Mouse (Mus musculus) Patski (cell line): Measurements from ENCODE around the gene Zic5. TPM values are rescaled to one million over a fixed set of nuclear protein-coding genes. Genes with fewer than 3 reads are reported as not detected.

Experiments
- ATAC-seq: fragments of 100-300 bp; one replicate; pipeline ENCODE4 v1.8.0; 2021
- CTCF ChIA-PET: fragments of 350-600 bp; sonication (Branson Sonifier 250); formaldehyde crosslinking; loops from one replicate; lab custom pipeline; 2022; ENCODE audit warnings: inconsistent platforms; lab: Charles Lee
- POLR2A ChIA-PET: fragments of 350-600 bp; sonication (Branson Sonifier 250); formaldehyde crosslinking; loops from one replicate; lab custom pipeline; 2022; ENCODE audit warnings: antibody characterized with exemption, inconsistent platforms; lab: Charles Lee
- DNase-seq: peaks from one replicate; pipeline ENCODE4 v3.0.0-alpha.2; 2011; ENCODE audit warnings: low read depth, low spot score
- H3K27me3 ChIP-seq: fragments of 371-371 bp; one replicate; pipeline ENCODE4 v1.5.1; 2021
- CTCF ChIP-seq: fragments of 100-300 bp; IDR thresholded peaks from one replicate; pipeline ENCODE4 v1.5.1; 2021
- in situ Hi-C: fragments of 300-500 bp; cut with MboI; formaldehyde crosslinking; loops from 3 replicates; pipeline ENCODE4 v1.11.1; 2018; ENCODE audit warnings: low pct_unique_long_range_greater_than_20kb, mixed read lengths
- polyA plus RNA-seq: library from polyadenylated mRNA; unstranded; gene quantifications from one replicate; pipeline ENCODE4 v1.2.3, GENCODE M21; 2021

Gene Zic5
- polyA plus RNA-seq, 1 experiment from 2014 or later: 15.1 TPM

DNA sequence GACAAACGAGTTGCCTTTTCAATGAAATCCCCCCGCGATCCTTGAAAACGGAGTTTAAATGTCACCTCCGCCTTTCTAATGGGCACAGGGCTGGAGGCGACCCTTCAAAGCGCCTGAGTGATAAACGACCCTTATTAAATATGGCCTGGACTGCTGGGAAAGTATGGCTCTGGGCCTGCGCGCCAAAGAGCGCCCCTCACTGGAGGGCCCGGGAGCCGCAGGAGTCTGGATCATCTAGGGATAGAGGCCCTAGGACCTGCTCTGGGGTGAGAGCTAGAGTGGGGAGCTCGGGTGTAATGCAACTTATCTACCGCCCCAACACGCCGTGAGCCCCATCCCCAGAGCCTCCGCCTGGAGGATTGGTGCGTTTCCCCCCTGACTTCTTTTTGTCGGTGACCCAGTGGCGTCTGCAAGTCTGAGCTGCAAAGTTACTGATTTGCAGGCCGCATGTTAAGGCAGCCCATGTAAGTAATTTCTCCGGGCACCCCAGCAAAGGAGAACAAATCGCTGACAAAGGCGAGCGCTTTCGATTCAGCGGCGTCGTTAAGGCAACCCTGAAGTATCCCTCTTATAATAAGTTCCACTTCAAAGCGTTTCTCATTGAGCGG, 12.0 kb downstream of the Zic5 start:
- ChIA-PET CTCF (interaction anchor here (0.8 to 1.1 kb wide), 2 partner anchors 12 to 15 kb away, joined by 3 read pairs; partner anchors contain the start of gene Zic5), POLR2A (no interaction called here)
- H3K27me3 ChIP-seq: no peaks in the 10 kb centered on the region
- peak; percentile 81 for ATAC-seq
- TF ChIP-seq CTCF: peak; percentile 54
- in situ Hi-C loops: loop anchor here (25.0 kb wide), 1 partner anchor 216 kb away; no protein-coding TSS in a partner anchor
- no peak for DNase-seq

DNA sequence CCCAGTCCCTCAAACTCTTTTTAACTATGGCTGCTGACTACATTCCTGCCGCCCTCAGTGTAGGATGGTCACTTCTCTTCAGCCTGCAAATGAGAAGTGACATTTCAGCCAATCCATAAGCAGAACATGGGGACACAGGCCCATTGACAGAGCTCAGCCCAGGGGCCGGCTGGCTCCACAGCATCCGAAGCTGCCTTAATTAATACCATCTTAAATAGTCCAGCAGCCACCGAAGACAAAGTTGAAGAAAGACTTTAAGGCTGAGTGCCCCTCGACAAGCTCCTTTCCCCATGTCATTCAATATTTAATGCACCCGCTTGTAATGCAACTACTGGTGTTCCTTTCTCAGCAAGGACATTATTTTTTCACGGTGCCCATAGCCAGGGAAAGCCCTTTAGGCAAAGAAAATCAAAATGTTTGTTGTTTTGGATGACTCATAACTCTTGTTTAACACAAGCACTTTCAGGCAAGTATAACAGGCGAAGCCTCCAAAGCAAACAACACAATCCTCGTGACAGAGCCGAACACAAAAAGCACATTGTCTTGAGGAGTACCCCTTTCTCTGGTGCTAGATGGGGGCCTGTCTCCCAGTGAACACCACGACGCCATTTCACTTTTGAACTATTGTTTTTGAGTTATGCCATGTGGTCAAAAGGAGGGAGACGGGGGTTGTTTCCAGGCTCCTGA, 12.6 kb downstream of the Zic5 start:
- H3K27me3 ChIP-seq: no peaks in the 10 kb centered on the region
- ChIA-PET POLR2A (interaction anchor here (0.6 kb wide), 1 partner anchor 10 kb away, joined by 3 read pairs; no protein-coding TSS in a partner anchor), CTCF (interaction anchor here (1.1 kb wide), 1 partner anchor 14 kb away, joined by 3 read pairs; no protein-coding TSS in a partner anchor)
- TF ChIP-seq CTCF: no peak
- ATAC-seq (no peak), DNase-seq (no peak)
- in situ Hi-C loops: loop anchor here (25.0 kb wide), 1 partner anchor 216 kb away; no protein-coding TSS in a partner anchor

DNA sequence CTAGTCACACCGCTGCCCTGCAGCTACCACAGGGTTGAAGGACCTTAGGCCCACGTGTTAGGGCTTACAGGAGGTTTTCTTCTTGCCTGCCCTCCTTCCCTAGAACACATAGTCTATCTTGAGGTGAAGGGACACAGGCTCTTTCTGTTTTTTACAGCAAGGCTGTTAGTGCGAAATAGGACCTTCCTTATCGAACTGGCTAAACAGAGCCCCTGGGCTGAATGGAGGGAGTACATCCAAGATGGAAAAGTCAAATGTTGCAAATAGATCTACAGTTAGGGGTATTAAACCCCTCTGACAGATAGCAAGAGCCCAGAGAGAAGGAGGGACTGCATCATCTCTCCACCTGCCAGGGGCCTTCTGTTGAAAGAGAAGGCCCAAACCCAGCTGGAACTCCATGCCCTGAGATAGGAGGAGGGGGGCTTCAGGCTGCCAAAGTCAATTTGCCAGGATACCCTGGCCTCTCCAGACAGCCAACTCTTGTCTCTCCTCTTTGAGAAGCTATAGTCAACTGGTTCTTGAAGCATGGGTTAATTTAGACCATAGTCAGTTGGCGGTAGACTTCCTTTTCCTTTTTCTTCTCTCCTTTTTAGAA, 13.8 kb downstream of the Zic5 start:
- ChIA-PET POLR2A (no interaction called here), CTCF (no interaction called here)
- DNase-seq (no peak), ATAC-seq (no peak)
- no peak for TF ChIP-seq CTCF
- H3K27me3 ChIP-seq: no peaks in the 10 kb centered on the region
- in situ Hi-C loops: loop anchor here (25.0 kb wide), 1 partner anchor 214 kb away; no protein-coding TSS in a partner anchor

DNA sequence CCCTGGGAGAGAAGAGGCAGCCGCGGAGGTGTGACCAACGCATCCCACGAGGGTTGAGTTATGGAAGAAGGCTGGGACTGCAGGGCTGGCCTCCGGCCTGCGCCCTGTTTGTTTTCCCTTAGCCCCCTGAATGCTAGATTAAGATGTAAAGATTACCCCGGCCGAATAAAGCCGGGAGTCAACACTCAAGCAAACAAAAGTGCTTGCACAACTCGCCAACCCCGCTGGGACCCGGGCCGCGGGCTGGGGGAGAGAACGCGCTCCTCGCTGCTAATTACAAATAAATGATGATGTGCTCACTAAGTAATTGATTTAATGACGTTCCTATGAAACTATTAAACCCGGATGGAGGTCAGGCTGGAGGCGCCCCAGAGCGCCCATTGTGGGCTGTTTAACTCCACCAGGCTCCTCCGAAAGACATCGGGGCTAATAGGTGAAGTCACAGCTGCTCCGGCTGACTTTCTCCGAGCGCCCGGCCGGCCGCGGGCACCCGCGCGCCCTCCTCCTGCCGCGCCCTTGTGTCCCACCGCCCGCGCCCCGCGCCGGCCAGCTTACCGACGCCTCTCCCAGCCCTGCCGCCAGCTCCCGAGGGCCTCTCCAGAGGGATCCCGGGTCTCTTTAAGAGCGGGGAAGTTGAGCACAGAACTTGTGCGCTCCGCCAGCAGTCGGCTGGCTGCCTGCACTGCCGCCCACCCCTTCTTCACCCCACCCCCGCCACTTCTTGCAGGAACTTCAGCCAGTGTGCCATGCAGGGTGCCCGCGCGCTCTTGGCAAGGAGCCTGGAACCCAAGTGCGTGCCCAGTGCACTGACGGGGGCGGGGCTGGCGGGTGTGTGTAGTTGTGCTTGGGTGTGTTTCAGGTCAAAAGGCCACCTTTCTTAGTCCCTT, 14.7 kb downstream of the Zic5 start, which contains the start of gene Gm5089:
Gm5089 (minus strand) TSS at position 620 of the 887 bp plus-strand sequence.
- no peak for TF ChIP-seq CTCF
- CTCF ChIA-PET: no interaction called here
- no peak for ATAC-seq
- POLR2A ChIA-PET: no interaction called here
- in situ Hi-C loops: loop anchor here (25.0 kb wide), 1 partner anchor 213 kb away; no protein-coding TSS in a partner anchor
- no peak for DNase-seq
- no peaks in the 10 kb centered on the region for H3K27me3 ChIP-seq

DNA sequence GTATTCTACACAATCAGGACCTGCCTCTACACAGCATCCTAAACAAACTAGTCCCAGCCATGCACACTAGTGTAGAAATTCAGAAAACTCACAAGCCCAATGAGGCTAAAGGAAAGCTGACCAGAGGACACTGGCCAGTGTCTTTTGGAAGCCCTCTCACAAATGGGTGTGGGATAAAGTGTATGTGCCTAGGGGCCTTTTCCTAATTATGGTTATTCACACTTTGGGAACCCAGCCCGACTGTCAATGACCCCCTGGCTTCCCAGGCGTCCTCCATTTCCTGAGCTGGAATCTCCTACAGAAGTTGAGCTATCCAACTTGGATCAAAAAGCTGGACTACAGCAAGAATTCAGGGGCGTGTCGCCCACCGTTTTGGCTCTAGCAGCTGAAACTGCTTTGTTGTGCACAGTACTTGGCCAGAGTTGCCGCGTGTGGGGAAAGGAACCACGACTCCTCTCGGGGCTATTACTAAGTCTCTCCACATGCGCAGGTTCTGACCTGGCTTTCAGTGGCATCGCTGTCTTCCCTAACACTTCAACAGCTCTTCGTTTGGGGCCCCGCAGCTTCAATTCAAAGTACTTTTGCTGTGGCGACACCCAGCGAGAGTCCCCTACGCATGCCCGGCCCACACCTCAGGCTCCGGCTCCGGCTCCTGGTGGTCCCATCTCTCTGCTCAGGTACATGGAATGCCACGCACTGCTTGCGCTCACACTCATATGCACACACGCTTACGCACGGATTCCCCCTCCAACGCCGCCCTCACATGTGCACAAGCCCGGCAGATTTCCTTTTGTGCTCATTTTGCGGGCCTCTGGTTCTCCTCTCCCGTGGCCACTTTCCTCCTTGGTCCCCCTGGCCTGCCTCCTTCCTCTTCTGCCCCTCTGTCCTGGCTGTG, 15.6 kb downstream of the Zic5 start:
- POLR2A ChIA-PET: no interaction called here
- H3K27me3 ChIP-seq: no peaks in the 10 kb centered on the region
- ATAC-seq (no peak), DNase-seq (no peak)
- no peak for TF ChIP-seq CTCF
- CTCF ChIA-PET: no interaction called here
- in situ Hi-C loops: loop anchor here (25.0 kb wide), 1 partner anchor 213 kb away; no protein-coding TSS in a partner anchor

DNA sequence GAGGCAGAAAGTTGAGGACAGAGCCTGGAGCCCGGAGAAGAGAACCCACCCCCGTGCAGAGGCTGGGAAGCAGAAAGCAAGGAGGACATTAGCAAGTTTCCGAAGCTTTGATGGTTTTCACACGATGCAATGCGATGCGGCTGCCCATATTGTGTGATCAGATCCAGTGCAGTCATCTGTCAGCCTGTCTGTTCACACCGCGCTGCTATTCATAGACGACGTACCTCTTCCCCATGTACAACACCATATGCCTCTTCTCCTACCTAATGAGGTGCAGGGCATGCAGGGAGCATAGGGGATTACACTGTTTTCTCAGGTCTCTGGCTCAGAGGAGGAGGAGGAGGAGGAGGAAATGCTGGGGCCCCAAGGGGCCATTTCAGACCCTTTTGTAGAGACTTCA, 28.6 kb downstream of the Zic5 start:
- ATAC-seq (no peak), DNase-seq (no peak)
- no peaks in the 10 kb centered on the region for H3K27me3 ChIP-seq
- POLR2A ChIA-PET: no interaction called here
- TF ChIP-seq CTCF: no peak
- in situ Hi-C loops: no loop called here
- CTCF ChIA-PET: interaction anchor here (1.2 kb wide), 1 partner anchor 11 kb away, joined by 3 read pairs; no protein-coding TSS in a partner anchor

DNA sequence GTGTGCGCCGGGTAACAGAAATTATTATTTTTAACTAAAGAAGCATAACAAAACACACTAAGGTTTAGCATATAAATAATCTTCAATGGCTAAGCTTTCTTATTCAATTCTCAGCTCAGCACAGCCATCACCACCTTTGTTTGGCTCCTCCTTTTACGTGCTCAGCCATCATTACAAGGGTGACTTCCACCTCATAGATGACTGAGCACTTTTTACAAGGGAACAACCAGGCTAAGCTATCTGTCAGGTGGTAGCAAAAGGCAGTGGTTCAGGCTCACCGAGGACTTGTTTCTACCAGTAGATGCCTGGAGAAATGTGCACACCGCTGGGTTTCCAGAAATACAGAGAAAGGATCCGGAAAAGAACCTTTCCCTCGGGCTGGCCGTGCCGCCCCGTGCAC, 31.4 kb downstream of the Zic5 start:
- DNase-seq: no peak
- POLR2A ChIA-PET: no interaction called here
- ATAC-seq: no peak
- TF ChIP-seq CTCF: no peak
- in situ Hi-C loops: no loop called here
- no peaks in the 10 kb centered on the region for H3K27me3 ChIP-seq
- CTCF ChIA-PET: interaction anchor here (1.1 kb wide), 1 partner anchor 45 kb away, joined by 3 read pairs; no protein-coding TSS in a partner anchor

DNA sequence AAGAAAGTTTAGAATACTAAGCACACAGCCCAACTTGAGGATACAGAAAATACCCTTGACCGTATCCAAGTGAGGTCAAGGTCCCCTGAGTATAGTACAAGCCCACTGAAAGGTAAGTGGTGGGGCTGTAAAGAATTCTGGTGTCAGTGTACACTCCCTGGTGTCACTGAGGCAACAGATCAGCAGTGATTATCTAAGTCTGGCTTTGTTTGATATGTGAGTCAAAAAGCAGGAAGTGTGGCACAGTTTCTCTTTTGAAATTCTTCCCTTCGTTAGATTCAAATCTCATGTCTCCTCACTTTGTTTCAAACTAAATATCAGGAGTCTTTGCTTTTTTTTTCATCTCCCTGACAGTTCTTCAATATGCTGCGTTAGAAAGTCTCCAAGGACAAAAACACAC, 32.9 kb downstream of the Zic5 start:
- DNase-seq (no peak), ATAC-seq (no peak)
- in situ Hi-C loops: no loop called here
- TF ChIP-seq CTCF: no peak
- POLR2A ChIA-PET: no interaction called here
- CTCF ChIA-PET: interaction anchor here (0.9 to 1.4 kb wide), 2 partner anchors 9 to 14 kb away, joined by 3 to 5 read pairs; no protein-coding TSS in a partner anchor
- no peaks in the 10 kb centered on the region for H3K27me3 ChIP-seq

DNA sequence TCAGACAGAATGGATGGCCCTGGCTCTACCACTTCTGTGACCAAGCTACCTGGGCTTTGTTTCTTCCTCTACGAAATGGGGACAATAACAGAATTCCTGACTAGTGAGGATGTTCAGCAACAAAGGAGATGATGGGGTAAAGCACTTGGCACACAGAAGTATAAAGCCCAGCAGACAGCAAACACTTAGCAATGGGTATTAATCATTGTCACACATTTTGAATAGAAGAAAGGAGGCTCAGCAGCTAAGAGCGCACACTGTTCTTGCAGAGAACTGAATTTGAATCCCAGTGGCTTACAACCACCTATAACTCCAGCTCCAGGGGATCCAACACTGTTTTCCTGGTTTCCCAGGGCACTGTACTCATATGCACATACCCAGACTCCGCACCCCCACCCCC, 37.8 kb downstream of the Zic5 start:
- no peak for TF ChIP-seq CTCF
- CTCF ChIA-PET: no interaction called here
- no peaks in the 10 kb centered on the region for H3K27me3 ChIP-seq
- DNase-seq: no peak
- in situ Hi-C loops: no loop called here
- POLR2A ChIA-PET: interaction anchor here (0.7 kb wide), 2 partner anchors 11 to 40 kb away, joined by 3 to 5 read pairs; no protein-coding TSS in a partner anchor
- no peak for ATAC-seq
